In genomic region chr15:67228633-67229032, GRCm38 (mm10) we compare ENCODE assay signal across 15 mouse cellular contexts.
"Had no signal": no experiment of that assay in that cellular context is flagged by ENCODE, and none has a peak within 500 bp of the region (broad histone marks: within the 10 kb centered on the region; RNA-seq: fewer than 3 reads in every experiment).

No protein-coding gene starts in this region.

- H3K27ac ChIP-seq: liver, embryonic 12.5 days; liver, embryonic 14.5 days; midbrain, embryonic 10.5 days; midbrain, embryonic 12.5 days; neural tube, embryonic 12.5 days; stomach, embryonic 15.5 days; stomach, postnatal 0 days had no signal

- H3K4me3 ChIP-seq: liver, embryonic 12.5 days; midbrain, embryonic 10.5 days; midbrain, embryonic 12.5 days; neural tube, embryonic 12.5 days; stomach, embryonic 15.5 days had no signal

- H3K4me2 ChIP-seq: liver, embryonic 12.5 days; midbrain, embryonic 12.5 days; neural tube, embryonic 12.5 days; stomach, embryonic 15.5 days had no signal

- H3K9me3 ChIP-seq: liver, embryonic 12.5 days; midbrain, embryonic 10.5 days; midbrain, embryonic 12.5 days; neural tube, embryonic 12.5 days; stomach, embryonic 15.5 days had no signal

- DNase-seq: lung, adult 18-20 months; lung, postnatal 14 days; midbrain, embryonic 14.5 days; right cerebral cortex, postnatal 14 days; thymus, adult 2 months; thymus, postnatal 25 days; thymus, postnatal 4 days had no signal

- H3K4me1 ChIP-seq: liver, embryonic 12.5 days; midbrain, embryonic 10.5 days; midbrain, embryonic 12.5 days; neural tube, embryonic 12.5 days; stomach, embryonic 15.5 days had no signal

- H3K36me3 ChIP-seq: liver, embryonic 12.5 days; midbrain, embryonic 10.5 days; midbrain, embryonic 12.5 days; neural tube, embryonic 12.5 days; stomach, embryonic 15.5 days had no signal

- H3K27me3 ChIP-seq: liver, embryonic 12.5 days; midbrain, embryonic 12.5 days; neural tube, embryonic 12.5 days; stomach, embryonic 15.5 days had no signal

- H3K9ac ChIP-seq: liver, embryonic 12.5 days; liver, embryonic 14.5 days; midbrain, embryonic 12.5 days; neural tube, embryonic 12.5 days; stomach, embryonic 15.5 days had no signal

- ATAC-seq: liver, embryonic 12.5 days; midbrain, embryonic 16.5 days had no signal
